Mouse (Mus musculus) urinary bladder, postnatal 10 days (tissue): Measurements from ENCODE around the gene Hnf1a.
"Not testable (repeated sequence)": the region's sequence is repeated elsewhere in the genome, so short reads cannot be mapped to it uniquely, and the experiment has no call there.

Source experiments
- DNase-seq: peaks from one replicate; pipeline ENCODE4 v3.0.0; 2022; ENCODE audit warnings: low spot score

The Hnf1a gene

GRCm38 (mm10) chr5:114942766-114943130 lies 28.1 kb downstream of the Hnf1a start:
- no peak for DNase-seq

GRCm38 (mm10) chr5:114942074-114942765 lies 28.7 kb downstream of the Hnf1a start, which contains the start of gene 2210016L21Rik:
2210016L21Rik (plus strand) TSS chr5:114942158.
- no peak for DNase-seq

- not testable (repeated sequence) for DNase-seq
Measured at GRCm38 (mm10) chr5:114941138-114941537, 29.8 kb downstream of the Hnf1a start.

- no peak for DNase-seq
Measured at GRCm38 (mm10) chr5:114935838-114936237, 35.1 kb downstream of the Hnf1a start.

GRCm38 (mm10) chr5:114933206-114933605 lies 37.7 kb downstream of the Hnf1a start:
- DNase-seq: no peak

- DNase-seq: no peak
Measured at GRCm38 (mm10) chr5:114931626-114932025, 39.3 kb downstream of the Hnf1a start.

GRCm38 (mm10) chr5:114926753-114927152 lies 44.1 kb downstream of the Hnf1a start:
- DNase-seq: no peak

GRCm38 (mm10) chr5:114926153-114926684 lies 44.7 kb downstream of the Hnf1a start:
- no peak for DNase-seq

GRCm38 (mm10) chr5:114922998-114923473 lies 47.9 kb downstream of the Hnf1a start, which contains the start of gene Oasl1:
Oasl1 (plus strand) TSS chr5:114923240.
- no peak for DNase-seq

- no peak for DNase-seq
Measured at GRCm38 (mm10) chr5:114922366-114922731, 48.5 kb downstream of the Hnf1a start.

- no peak for DNase-seq
Measured at GRCm38 (mm10) chr5:114921551-114922365, 49.1 kb downstream of the Hnf1a start.

GRCm38 (mm10) chr5:114917357-114917756 lies 53.5 kb downstream of the Hnf1a start:
- DNase-seq: not testable (repeated sequence)

GRCm38 (mm10) chr5:114916777-114917176 lies 54.1 kb downstream of the Hnf1a start:
- no peak for DNase-seq

GRCm38 (mm10) chr5:114915854-114916253 lies 55.0 kb downstream of the Hnf1a start:
- no peak for DNase-seq

- DNase-seq: no peak
Measured at GRCm38 (mm10) chr5:114914855-114915254, 56.0 kb downstream of the Hnf1a start.

GRCm38 (mm10) chr5:114913686-114914085 lies 57.2 kb downstream of the Hnf1a start:
- no peak for DNase-seq

GRCm38 (mm10) chr5:114908598-114909305 lies 62.1 kb downstream of the Hnf1a start:
- no peak for DNase-seq

- DNase-seq: no peak
Measured at GRCm38 (mm10) chr5:114902413-114902812, 68.5 kb downstream of the Hnf1a start.
